Mouse (Mus musculus) adrenal gland, adult 8-10 months (tissue): ENCODE measurements at regions not wholly inside any gene's neighbourhood (a gene's known extent, or its start where the extent isn't known, plus 50 kb on each side); places are given as distances from the start of the nearest gene placed in this dataset.
"Not testable (repeated sequence)": the region's sequence is repeated elsewhere in the genome, so short reads cannot be mapped to it uniquely, and the experiment has no call there.

ENCODE experiments used
- DNase-seq: peaks from one replicate; pipeline ENCODE4 v3.0.0; 2022

DNA sequence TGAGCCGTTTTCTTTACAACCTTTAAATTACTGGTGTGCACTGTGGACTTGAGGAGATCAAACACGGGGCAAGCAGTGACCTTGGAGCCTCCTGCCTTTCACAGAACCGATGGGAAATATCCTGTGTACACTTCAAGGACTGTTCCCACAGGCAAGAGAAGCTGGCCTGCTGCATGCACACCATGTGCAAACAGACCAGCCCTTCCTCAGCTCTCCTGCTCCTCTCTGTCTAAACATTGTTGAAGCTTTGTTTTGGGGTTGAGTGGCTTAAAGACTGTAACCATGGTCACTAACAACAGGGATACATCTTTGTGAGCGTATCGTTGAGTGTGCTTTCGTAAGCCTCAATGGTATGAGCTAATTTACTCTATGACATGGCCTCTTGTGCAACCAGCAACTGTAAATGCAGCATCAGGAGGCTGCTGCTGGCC lies 50.2 kb upstream of the Agps start:
- no peak for DNase-seq

DNA sequence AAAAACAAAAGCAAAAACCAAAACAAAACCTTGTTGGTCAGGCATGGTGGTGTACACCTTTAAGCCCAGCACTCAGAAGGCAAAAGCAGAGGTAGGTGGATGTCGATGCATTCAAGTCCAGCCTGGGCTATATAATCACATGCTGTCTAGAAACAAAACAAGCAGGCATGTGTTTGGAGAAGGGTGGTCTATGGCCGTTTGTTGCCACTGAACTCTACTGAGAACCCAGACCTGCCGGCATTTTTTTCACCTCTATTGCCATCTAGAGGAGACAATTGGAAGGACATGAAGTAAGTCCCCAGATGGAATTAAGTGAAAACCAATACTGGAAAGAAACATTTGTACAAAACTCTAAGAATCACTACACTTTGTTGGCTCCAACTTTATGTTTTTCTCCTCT lies 50.9 kb upstream of the Agps start:
- DNase-seq: no peak

DNA sequence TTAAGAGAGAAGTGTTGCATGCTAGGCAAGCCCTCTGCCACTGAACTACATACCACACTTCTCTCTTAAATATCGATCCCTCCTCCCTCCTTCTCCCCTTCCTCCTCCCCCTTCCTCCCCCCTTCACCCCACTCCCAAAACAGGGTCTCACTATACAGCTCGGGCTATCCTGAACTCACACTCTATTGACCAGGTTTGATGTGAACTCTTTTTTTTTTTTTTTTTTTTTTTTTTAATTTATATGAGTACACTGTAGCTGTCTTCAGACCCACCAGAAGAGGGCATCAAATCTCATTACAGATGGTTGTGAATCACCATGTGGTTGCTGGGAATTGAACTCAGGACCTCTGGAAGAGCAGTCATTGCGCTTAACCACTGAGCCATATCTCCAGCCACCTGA lies 53.3 kb upstream of the Agps start:
- not testable (repeated sequence) for DNase-seq

DNA sequence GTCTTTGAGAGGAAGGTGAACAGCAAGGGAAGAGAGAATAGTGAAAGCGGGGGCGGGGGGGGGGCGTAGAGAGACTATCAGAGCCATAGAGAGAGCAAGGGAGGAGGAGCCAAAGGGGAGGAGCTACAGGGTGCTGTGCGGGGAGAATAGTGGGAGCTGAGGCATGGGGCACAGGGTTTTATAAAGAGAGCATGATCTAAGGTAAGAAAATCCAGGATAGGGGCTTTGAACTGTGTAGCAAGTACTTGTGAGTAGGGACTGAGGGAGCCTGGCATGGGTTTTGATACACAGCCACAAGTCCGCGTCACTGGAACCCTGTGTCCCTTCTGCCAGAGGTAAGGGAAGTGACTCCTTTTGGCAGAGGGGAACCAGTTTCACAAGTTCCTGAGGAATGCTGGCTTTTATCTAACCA lies 54.9 kb upstream of the Agps start:
- peak; percentile 30 for DNase-seq

DNA sequence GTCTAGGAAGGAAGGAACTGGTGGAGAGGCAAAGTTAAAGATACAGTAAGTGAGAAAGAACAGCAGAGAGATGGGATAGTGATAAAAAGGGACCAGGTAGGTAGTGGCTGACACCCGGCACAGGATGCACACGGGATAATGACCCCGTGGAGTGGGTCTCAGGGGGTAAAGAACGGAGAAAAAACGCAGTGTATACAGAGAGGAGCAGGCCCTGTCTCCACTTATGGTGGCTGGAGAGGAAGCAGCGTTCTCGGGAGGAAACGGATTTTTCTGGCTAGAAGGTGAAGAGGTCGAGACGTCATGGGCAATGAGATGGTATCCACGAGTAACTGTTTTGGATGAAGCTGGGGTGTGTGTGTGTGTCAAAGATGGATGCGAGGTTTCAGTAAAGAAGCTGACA lies 55.4 kb upstream of the Agps start:
- no peak for DNase-seq

DNA sequence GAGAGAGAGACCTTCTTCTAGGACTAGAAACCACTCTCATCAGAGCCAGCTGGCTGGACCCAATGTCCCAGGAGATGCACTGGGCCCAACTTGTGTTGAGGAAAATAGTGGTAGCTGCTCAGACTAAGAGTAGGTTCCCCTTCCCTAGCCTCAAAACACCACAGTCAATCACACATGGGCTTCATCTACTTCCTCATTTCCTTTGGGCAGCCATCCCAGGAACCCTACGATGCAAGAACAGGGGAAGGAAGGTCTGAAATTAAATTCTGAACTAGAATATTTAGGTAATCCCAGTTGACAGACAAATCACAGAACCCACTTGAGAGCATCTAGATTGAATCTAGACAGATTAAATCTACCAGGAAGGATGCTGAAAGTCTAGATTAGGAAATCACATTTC lies 56.8 kb upstream of the Agps start:
- DNase-seq: no peak

GRCm38 (mm10) chr2:75773431-75773830 lies 58.5 kb upstream of the Agps start:
- DNase-seq: no peak

- DNase-seq: peak; percentile 45
Observed at GRCm38 (mm10) chr2:75772251-75772956, 59.6 kb upstream of the Agps start.

DNA sequence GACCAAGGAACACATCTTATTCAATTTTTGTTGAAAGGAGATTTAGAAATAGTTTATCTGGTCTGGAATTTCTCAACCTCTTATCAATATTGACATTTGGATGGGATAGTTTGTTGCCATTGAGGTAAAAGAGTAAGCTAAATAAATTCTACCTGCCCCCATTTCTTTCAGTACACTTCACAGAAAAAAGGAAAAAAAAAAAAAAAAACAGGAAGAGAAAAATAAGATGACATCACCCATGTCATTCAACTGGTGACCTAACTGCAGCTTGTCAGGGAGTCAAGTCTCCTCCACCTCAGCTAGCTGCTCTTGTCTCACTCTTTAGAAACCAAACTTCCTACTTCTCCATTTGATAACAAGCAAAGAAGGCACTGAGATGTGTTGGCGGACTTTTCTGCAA lies 61.3 kb upstream of the Agps start:
- DNase-seq: no peak

GRCm38 (mm10) chr2:75768559-75769304 lies 63.2 kb upstream of the Agps start:
- DNase-seq: no peak

DNA sequence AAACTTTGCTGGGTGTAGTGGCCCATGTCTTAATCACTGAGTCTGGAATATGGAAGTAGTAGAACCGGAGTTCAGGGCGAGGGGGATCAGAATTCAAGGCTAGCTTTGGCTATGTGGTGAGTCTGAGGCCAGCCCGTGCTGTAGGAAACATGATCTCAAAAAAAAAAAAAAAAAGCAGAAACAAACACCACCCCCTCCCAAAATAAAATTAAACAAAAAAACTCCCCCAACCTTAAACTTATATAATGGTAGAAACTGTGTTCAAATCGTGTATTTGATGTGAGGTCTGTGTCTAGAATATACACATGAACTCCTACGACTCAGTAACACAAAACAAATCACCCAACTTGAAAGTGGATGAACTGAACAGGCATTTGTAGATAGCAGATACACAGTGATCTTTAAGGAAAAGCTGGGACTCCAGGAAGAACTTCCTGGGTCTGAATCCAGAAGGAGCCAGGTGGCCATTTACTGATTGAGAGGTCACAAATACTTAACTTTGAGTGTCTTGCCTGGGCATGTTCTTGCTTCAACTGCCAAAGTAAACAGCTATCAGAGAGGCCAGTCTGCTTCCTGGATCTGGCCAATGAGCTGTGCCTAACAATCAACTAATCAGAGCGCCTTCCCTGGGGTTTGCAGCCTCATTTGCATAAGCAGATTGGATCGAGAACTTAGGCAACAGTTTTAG lies 63.6 kb upstream of the Nfe2l2 start:
- no peak for DNase-seq

- no peak for DNase-seq
Observed at GRCm38 (mm10) chr2:75765403-75765802, 61.0 kb upstream of the Nfe2l2 start.

- peak; percentile 38 for DNase-seq
Observed at GRCm38 (mm10) chr2:75763252-75763651, 58.8 kb upstream of the Nfe2l2 start.

DNA sequence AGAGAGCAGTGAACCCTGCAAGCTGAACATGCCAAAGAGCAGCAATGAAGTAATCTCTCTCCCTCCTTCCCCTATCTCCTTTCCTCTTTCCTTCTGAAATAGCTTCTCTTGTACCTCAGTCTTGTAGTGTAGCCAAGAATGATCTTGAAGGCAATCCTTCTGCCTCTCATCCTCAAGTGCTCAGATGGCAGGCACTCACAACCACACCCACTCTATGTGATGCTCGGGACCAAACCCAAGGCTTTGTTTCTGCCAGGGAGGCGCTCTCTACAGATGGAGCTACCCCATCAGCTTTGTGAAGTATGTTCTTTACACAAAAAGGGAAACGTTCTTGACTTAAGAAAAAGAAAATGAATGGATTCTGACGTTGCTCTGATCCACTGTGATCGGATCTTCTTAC lies 57.6 kb upstream of the Nfe2l2 start:
- no peak for DNase-seq

DNA sequence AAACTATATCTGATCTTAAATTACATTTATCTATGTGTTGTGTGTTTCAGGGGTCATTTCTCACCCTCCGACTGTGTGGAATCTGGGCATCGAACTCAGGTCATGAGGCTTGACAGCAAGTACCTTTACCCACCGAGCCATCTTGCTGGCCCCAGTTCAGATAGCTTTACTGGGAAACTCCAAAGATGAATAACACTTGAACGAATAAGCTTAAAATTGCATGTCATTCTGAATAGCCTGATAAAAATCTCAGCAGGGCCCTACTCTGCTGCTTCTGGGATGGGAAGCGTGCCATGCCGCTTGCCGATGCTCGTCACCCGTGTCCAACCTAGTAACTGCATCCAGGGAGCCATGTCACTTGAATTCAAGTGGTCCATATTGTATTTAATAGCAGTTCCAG lies 57.2 kb upstream of the Nfe2l2 start:
- no peak for DNase-seq

- no peak for DNase-seq
Observed at GRCm38 (mm10) chr2:75759196-75759885, 54.9 kb upstream of the Nfe2l2 start.

- no peak for DNase-seq
Observed at GRCm38 (mm10) chr2:75758277-75758676, 53.8 kb upstream of the Nfe2l2 start.

GRCm38 (mm10) chr2:75756704-75757638 lies 52.5 kb upstream of the Nfe2l2 start:
- no peak for DNase-seq

DNA sequence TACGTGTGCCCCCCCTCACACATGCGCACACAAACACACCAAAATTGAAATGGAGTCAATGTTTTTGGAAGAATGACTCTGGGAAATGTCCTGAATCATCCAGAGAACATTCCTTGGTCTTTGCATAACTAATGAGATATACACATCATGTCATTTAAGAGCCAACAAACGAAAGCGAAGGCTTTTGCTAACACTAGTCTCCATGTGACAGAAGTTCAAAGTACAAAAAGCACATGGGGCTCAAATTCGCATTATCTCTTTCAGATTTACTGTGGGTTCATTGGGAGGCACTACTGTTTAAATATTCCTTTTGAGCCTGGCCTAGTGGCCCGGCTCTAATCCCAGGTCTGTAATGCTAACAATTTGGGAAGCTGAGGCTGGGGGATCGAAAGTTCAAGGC lies 50.2 kb upstream of the Nfe2l2 start:
- DNase-seq: no peak
